Mouse (Mus musculus) cerebellum, postnatal 14 days (tissue): ENCODE results near the gene Fgf12.

ENCODE experiments used
- DNase-seq, 2 experiments: peaks; one replicate each; pipeline ENCODE4 v3.0.0; 2021; ENCODE audit warnings: mixed read lengths in 2 of 2

Fgf12 gene

GRCm38 (mm10) chr16:28752638-28753118 is at the start of gene Fgf12:
TSS of gene Fgf12 (minus strand) at chr16:28753068.
- peak; percentile 60 to 71 for DNase-seq

GRCm38 (mm10) chr16:28793115-28793514 is 40.2 kb upstream of the Fgf12 start:
- peak; percentile 75 to 78 for DNase-seq

- DNase-seq: no peak
Measured at GRCm38 (mm10) chr16:28770276-28770675, 17.4 kb upstream of the Fgf12 start.

GRCm38 (mm10) chr16:28761417-28761976 is 8.6 kb upstream of the Fgf12 start:
- peak; percentile 77 to 89 for DNase-seq

- peak; percentile 97 to 98 for DNase-seq
Measured at GRCm38 (mm10) chr16:28753124-28753917, 453 bp upstream of the Fgf12 start.

GRCm38 (mm10) chr16:28734461-28734860 is 18.4 kb downstream of the Fgf12 start:
- no peak for DNase-seq

GRCm38 (mm10) chr16:28726792-28727191 is 26.1 kb downstream of the Fgf12 start:
- DNase-seq: no peak

- no peak for DNase-seq
Measured at GRCm38 (mm10) chr16:28706623-28707022, 46.2 kb downstream of the Fgf12 start.

GRCm38 (mm10) chr16:28700346-28700745 is 52.5 kb downstream of the Fgf12 start:
- peak in 1 of 2 experiments; percentile 11 for DNase-seq

- DNase-seq: no peak
Measured at GRCm38 (mm10) chr16:28696851-28697250, 56.0 kb downstream of the Fgf12 start.

- no peak for DNase-seq
Measured at GRCm38 (mm10) chr16:28694113-28694899, 58.6 kb downstream of the Fgf12 start.

GRCm38 (mm10) chr16:28688861-28689385 is 63.9 kb downstream of the Fgf12 start:
- DNase-seq: peak; percentile 49 to 58

GRCm38 (mm10) chr16:28681625-28682024 is 71.2 kb downstream of the Fgf12 start:
- DNase-seq: no peak

- DNase-seq: peak; percentile 31 to 34
Measured at GRCm38 (mm10) chr16:28668815-28669347, 84.0 kb downstream of the Fgf12 start.

- peak; percentile 53 to 71 for DNase-seq
Measured at GRCm38 (mm10) chr16:28652640-28653039, 100.2 kb downstream of the Fgf12 start.

- peak; percentile 33 to 50 for DNase-seq
Measured at GRCm38 (mm10) chr16:28650589-28650988, 102.3 kb downstream of the Fgf12 start.

GRCm38 (mm10) chr16:28645030-28645429 is 107.8 kb downstream of the Fgf12 start:
- no peak for DNase-seq

GRCm38 (mm10) chr16:28631721-28632120 is 121.1 kb downstream of the Fgf12 start:
- DNase-seq: no peak

GRCm38 (mm10) chr16:28630771-28631484 is 121.9 kb downstream of the Fgf12 start:
- no peak for DNase-seq

- DNase-seq: no peak
Measured at GRCm38 (mm10) chr16:28626259-28626658, 126.6 kb downstream of the Fgf12 start.

GRCm38 (mm10) chr16:28625689-28626088 is 127.2 kb downstream of the Fgf12 start:
- DNase-seq: no peak

- no peak for DNase-seq
Measured at GRCm38 (mm10) chr16:28614412-28614811, 138.5 kb downstream of the Fgf12 start.
